Mouse (Mus musculus) lung, postnatal 0 days (tissue): ENCODE measurements around the gene Hspa4. TPM values are rescaled to one million over a fixed set of nuclear protein-coding genes. Genes with fewer than 3 reads are reported as not detected.
"Not testable (repeated sequence)": the region's sequence is repeated elsewhere in the genome, so short reads cannot be mapped to it uniquely, and the experiment has no call there.

ENCODE experiments used
- ATAC-seq: fragments of 200-750 bp; cut with Nextera tagmentation; 2 replicates; pipeline ENCODE4 v1.8.0; 2017; ENCODE audit warnings: moderate library complexity
- DNase-seq: peaks from one replicate; pipeline ENCODE4 v3.0.0-alpha.2; 2016; ENCODE audit warnings: low spot score
- H3K27ac ChIP-seq: fragments of 300-500 bp; sonication (generic); 2 replicates; pipeline ENCODE4 v1.5.1; 2014; ENCODE audit warnings: antibody characterized with exemption, mild to moderate bottlenecking, low read length, mixed read lengths
- H3K27me3 ChIP-seq: fragments of 300-500 bp; sonication (generic); replicated peaks from 2 replicates; pipeline ENCODE4 v1.6.1; 2014; ENCODE audit warnings: low read length, mixed read lengths; ENCODE audit not compliant: insufficient read depth
- H3K36me3 ChIP-seq: fragments of 300-500 bp; sonication (generic); 2 replicates; pipeline ENCODE4 v1.6.1; 2014; ENCODE audit warnings: low read length, mixed read lengths; ENCODE audit not compliant: insufficient read depth
- H3K4me1 ChIP-seq: fragments of 300-500 bp; sonication (generic); 2 replicates; pipeline ENCODE4 v1.6.1; 2014; ENCODE audit warnings: antibody characterized with exemption, low read depth, low read length, mixed read lengths; ENCODE audit not compliant: insufficient read depth
- H3K4me2 ChIP-seq: fragments of 300-500 bp; sonication (generic); replicated peaks from 2 replicates; pipeline ENCODE4 v1.6.1; 2014; ENCODE audit warnings: low read depth, mild to moderate bottlenecking, low read length, moderate library complexity, mixed read lengths
- H3K4me3 ChIP-seq: fragments of 300-500 bp; sonication (generic); 2 replicates; pipeline ENCODE4 v1.5.1; 2014; ENCODE audit warnings: low read depth, low read length
- H3K9ac ChIP-seq: fragments of 300-500 bp; sonication (generic); replicated peaks from 2 replicates; pipeline ENCODE4 v1.6.1; 2014; ENCODE audit warnings: low read depth, mild to moderate bottlenecking
- H3K9me3 ChIP-seq: fragments of 300-500 bp; sonication (generic); 2 replicates; pipeline ENCODE4 v1.6.1; 2016; ENCODE audit warnings: low read length, mixed read lengths
- CTCF ChIP-seq: IDR thresholded peaks from 2 replicates; pipeline ENCODE4 v1.5.1; 2016; ENCODE audit warnings: antibody characterized with exemption, mild to moderate bottlenecking
- EP300 ChIP-seq: IDR thresholded peaks from 2 replicates; pipeline ENCODE4 v1.6.1; 2016; ENCODE audit warnings: antibody characterized with exemption, mild to moderate bottlenecking, control low read depth
- WGBS: fragments of 180-500 bp; shearing (Covaris S2); extraction: QIAGEN DNeasy Blood & Tissue Kit; methylation state at CpG from one replicate; pipeline ENCODE4 v1.1.7; 2014; 5-methylcytosine and 5-hydroxymethylcytosine counted together
- polyA plus RNA-seq: library from polyadenylated mRNA; unstranded; fragments of >200 nt; fragmentation: Nextera tagmentation; extraction: Ambion mirVana; gene quantifications from 2 replicates; pipeline ENCODE4 v1.2.1, GENCODE M21; 2015

The Hspa4 gene
- polyA plus RNA-seq, 1 experiment from 2014 or later, result 42.0 TPM

DNA sequence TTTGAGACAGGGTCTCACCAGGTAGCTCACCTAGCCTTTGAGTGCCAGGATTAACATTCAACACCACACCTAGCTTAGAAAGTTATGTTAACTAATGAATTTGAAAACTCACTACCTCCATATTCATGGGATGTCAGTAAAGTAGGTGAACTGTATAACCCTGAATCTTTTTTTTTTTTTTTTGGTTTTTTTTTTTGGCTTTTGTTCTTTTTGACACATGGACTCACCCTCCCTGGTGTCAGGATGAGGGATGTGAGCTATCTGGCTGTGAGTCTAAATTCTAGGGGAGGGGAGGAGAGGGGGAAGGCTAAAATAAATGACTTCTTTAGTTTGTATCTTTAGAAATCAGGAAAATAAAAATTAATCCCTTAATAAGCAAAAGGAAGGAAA lies 35.9 kb upstream of the Hspa4 start:
- no peak overlapping the region for H3K27ac ChIP-seq
- H3K9ac ChIP-seq, result no peak overlapping the region
- H3K27me3 ChIP-seq, result no peaks in the 10 kb centered on the region
- H3K4me2 ChIP-seq, result no peak overlapping the region
- TF ChIP-seq EP300 (no peak), CTCF (no peak)
- no peak overlapping the region for H3K4me3 ChIP-seq
- ATAC-seq, result no peak
- no peaks in the 10 kb centered on the region for H3K9me3 ChIP-seq
- H3K36me3 ChIP-seq, result no peaks in the 10 kb centered on the region
- no peaks in the 10 kb centered on the region for H3K4me1 ChIP-seq
- no peak for DNase-seq

DNA sequence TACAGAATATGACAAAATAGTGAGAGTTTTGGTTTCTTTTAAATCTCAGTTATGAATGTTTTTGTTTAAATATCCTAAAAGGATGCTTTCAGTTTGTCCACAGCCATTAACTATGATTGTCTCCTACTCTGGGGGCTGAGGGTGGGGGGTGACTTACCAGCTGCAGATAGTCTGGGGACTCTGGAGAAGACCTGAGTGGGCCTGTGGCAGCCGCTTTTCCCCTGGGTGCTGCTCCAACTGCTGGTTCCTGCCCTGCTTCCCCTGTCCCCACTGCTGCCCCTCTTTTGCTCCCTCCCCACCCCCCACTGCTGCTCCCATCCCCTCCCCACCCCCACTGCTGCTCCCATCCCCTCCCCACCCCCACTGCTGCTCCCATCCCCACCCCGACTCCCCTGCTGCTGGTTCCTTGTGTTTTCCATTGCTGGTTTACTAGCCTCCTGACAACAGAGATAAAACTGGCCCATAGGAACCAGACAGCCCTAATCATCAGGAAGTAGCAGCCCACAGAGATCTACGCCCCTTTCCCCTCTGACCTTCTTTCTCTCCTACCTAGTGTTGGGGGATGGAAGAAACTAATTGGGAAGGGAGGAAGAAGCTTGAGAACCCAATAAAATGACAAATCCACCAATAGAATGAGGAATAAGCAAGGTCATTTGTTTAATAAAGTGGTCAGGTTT lies 35.4 kb upstream of the Hspa4 start:
- Histone ChIP-seq H3K9ac (no peak overlapping the region), H3K4me1 (no peaks in the 10 kb centered on the region), H3K27me3 (no peaks in the 10 kb centered on the region), H3K4me3 (no peak overlapping the region), H3K9me3 (no peaks in the 10 kb centered on the region), H3K36me3 (no peaks in the 10 kb centered on the region), H3K4me2 (no peak overlapping the region), H3K27ac (no peak overlapping the region)
- 43% methylated on average over 3 of the region's 3 CpGs for WGBS
- ATAC-seq (no peak), DNase-seq (no peak)
- TF ChIP-seq CTCF, result no peak
- no peak for TF ChIP-seq EP300

DNA sequence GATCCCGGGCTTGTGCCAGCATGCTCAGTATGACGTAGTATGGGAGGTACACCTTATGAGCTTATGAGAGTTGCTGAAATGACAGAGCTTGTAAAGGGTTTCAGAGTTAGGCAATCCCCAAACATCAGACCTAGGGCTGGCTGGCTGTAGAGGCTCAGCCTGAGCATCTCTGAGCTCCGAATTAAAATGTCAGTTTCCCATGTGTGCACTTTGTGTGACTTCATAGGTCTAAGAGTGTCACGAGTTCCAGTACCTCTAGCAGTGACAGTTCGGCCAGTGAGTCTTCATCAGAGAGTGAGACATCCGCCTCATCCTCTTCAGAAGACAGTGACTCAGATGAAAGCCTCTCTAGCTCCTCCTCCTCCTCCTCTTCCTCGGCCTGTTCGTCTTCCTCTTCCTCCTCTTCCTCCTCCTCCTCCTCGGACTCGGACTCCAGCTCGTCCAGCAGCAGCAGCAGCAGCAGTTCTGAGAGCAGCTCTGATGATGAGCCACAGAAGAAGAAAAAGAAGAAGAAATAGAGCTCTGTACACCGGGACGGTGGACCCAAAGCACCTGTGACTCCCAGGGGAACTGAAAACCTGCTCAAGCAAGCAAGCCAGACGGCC lies 31.9 kb upstream of the Hspa4 start:
- H3K27ac ChIP-seq, result no peak overlapping the region
- H3K27me3 ChIP-seq, result no peaks in the 10 kb centered on the region
- no peak overlapping the region for H3K4me3 ChIP-seq
- H3K36me3 ChIP-seq, result 0 out of 2 replicates have a peak, but pooled peaks cover 4% of the 10 kb centered on the region
- no peak overlapping the region for H3K9ac ChIP-seq
- DNase-seq, result no peak
- H3K9me3 ChIP-seq, result no peaks in the 10 kb centered on the region
- ATAC-seq, result no peak
- WGBS, result 87% methylated on average over 14 of the region's 14 CpGs
- no peaks in the 10 kb centered on the region for H3K4me1 ChIP-seq
- TF ChIP-seq CTCF (no peak), EP300 (no peak)
- no peak overlapping the region for H3K4me2 ChIP-seq

DNA sequence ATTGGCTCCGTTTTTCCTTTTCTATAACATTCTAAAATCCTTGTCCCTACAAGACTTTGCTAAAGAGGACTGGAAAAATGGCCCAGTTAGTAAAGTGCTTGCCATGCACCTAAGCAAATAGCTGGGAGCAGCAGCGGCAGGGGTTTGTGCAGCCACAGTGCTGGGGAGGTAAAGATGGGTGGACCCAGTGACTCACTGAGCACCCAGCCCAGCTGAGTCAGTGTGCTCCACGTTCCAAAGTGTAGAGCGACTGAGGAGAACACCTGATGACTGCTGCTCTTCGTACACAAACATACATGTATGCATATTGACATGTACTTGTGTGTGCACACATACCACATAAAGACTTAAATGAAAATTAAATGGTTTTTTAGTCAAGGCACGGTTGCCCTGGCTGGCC lies 30.9 kb upstream of the Hspa4 start:
- no peak overlapping the region for H3K27ac ChIP-seq
- ATAC-seq (no peak), DNase-seq (no peak)
- H3K36me3 ChIP-seq, result 0 out of 2 replicates have a peak, but pooled peaks cover 4% of the 10 kb centered on the region
- WGBS, result 92% methylated on average over 6 of the region's 6 CpGs
- no peak overlapping the region for H3K9ac ChIP-seq
- H3K9me3 ChIP-seq, result no peaks in the 10 kb centered on the region
- H3K4me3 ChIP-seq, result no peak overlapping the region
- no peak for TF ChIP-seq CTCF
- no peak for TF ChIP-seq EP300
- H3K4me2 ChIP-seq, result no peak overlapping the region
- no peaks in the 10 kb centered on the region for H3K4me1 ChIP-seq
- no peaks in the 10 kb centered on the region for H3K27me3 ChIP-seq

DNA sequence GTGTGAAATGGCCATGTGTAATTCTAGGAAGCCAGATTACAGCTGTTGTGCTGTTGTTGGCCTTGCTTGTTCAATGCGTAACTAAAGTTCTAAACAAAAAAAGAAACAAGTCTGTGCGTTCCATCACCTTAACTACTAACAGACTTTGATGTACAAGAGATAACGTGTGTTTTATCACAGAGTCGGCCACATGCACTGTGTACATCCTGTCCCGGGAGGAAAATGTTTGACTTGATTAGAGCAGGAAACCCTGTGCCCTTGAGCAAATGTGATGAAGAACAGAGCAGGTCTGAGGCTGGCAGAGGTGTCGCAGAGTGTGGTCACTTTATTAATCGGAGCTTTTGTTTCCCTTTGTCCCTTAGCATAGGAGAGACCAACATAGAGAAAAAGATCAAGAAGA lies 30.1 kb upstream of the Hspa4 start:
- H3K9me3 ChIP-seq, result no peaks in the 10 kb centered on the region
- H3K4me1 ChIP-seq, result peaks cover 1% of the 10 kb centered on the region; the same call in 1 of the 2 replicates
- H3K4me3 ChIP-seq, result no peak overlapping the region
- TF ChIP-seq CTCF (no peak), EP300 (no peak)
- H3K27ac ChIP-seq, result no peak overlapping the region
- no peaks in the 10 kb centered on the region for H3K27me3 ChIP-seq
- no peak overlapping the region for H3K9ac ChIP-seq
- 0 out of 2 replicates have a peak, but pooled peaks cover 4% of the 10 kb centered on the region for H3K36me3 ChIP-seq
- WGBS, result 61% methylated on average over 7 of the region's 7 CpGs
- H3K4me2 ChIP-seq, result no peak overlapping the region
- ATAC-seq (no peak), DNase-seq (no peak)

DNA sequence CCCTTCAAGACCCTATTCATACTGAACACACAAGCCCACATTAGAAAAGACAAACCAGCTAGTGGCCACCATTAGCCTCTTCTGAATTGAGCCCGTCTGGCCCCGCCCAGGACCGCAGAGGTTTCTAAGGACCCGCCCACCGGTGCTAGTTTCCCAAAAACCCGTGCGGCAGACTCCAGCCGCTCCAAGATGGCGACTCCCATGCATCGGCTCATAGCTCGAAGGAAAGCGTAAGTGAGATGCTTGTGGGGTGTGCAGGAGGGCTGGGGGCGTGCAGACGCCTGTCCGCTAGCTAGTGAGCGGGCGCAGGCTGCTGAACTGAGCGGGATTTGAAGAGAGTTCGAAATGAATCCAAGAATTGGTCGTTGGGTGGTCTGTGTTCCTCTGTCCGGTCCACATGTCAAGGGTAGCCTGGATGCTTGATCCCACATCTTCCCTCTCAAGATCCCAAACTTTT lies 24.3 kb upstream of the Hspa4 start, which contains the start of gene Zcchc10:
Gene Zcchc10 (plus strand): TSS at position 168 of the 457 bp plus-strand sequence.
- H3K27ac ChIP-seq, result peak within 1 kb of the TSS; percentile 43; the same call in 1 of the 2 replicates
- H3K4me1 ChIP-seq, result peaks cover 6% of the 10 kb centered on the region; the same call in 1 of the 2 replicates
- peak within 1 kb of the TSS; percentile 53 for H3K9ac ChIP-seq
- no peaks in the 10 kb centered on the region for H3K27me3 ChIP-seq
- DNase-seq (peak; percentile 95), ATAC-seq (peak; percentile 97)
- WGBS, result under 1% methylated on average over 21 of the region's 21 CpGs
- H3K9me3 ChIP-seq, result no peaks in the 10 kb centered on the region
- H3K36me3 ChIP-seq, result 0 out of 2 replicates have a peak, but pooled peaks cover 4% of the 10 kb centered on the region
- H3K4me3 ChIP-seq, result peak within 1 kb of the TSS; percentile 65
- peak within 1 kb of the TSS; percentile 81 for H3K4me2 ChIP-seq
- TF ChIP-seq CTCF, result no peak
- TF ChIP-seq EP300, result no peak

DNA sequence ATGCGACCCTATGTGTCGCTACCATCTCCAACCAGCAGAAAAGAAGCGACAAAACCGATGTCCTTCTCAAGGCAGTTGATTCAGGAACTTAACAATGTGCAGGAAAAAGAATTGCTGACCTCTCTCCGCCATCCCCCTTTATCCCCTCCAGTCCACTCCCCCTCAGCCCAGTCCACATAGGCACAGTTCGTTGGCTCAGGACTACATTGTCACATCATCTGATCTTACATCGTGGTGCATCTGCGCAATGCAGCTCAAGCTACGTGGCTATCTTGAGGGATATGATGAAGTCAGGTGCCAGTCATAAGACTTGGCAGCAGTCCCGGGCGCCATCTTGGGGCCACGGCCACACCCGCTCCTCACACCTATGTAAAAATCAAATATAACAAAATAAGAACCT lies 19.6 kb upstream of the Hspa4 start:
- WGBS, result 87% methylated on average over 13 of the region's 13 CpGs
- H3K9me3 ChIP-seq, ATAC-seq: not testable (repeated sequence)

DNA sequence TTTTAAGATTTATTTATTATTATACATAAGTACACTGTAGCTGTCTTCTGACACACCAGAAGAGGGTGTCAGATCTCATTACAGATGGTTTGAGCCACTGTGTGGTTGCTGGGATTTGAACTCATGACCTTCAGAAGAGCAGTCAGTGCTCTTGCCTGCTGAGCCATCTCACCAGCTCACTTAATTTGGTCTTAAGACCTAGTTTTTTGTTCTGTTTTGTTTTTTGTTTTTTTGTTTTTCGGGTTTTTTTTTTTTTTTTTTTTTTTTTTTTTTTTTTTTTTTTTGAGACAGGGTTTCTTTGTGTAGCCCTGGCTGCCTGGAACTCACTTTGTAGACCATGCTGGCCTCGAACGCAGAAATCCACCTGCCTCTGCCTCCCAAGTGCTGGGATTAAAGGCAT lies 18.3 kb upstream of the Hspa4 start:
- not testable (repeated sequence) for H3K27me3 ChIP-seq, H3K4me3 ChIP-seq, H3K9ac ChIP-seq, DNase-seq, H3K36me3 ChIP-seq, H3K9me3 ChIP-seq, ATAC-seq, H3K4me2 ChIP-seq, H3K4me1 ChIP-seq, H3K27ac ChIP-seq
- WGBS, result 98% methylated on average over 3 of the region's 3 CpGs

More for the DNA sequence above, 19.6 kb upstream of the Hspa4 start:
- H3K4me1 ChIP-seq, H3K36me3 ChIP-seq, H3K27me3 ChIP-seq, H3K27ac ChIP-seq, H3K4me3 ChIP-seq, H3K4me2 ChIP-seq, DNase-seq, H3K9ac ChIP-seq: not testable (repeated sequence)
